Mouse (Mus musculus): ENCODE data around the gene Kdr. TPM values are rescaled to one million over a fixed set of nuclear protein-coding genes. Genes with fewer than 3 reads are reported as not detected.

The Kdr gene
- polyA plus RNA-seq, 1 experiment from 2014 or later = 46.4 TPM

DNA sequence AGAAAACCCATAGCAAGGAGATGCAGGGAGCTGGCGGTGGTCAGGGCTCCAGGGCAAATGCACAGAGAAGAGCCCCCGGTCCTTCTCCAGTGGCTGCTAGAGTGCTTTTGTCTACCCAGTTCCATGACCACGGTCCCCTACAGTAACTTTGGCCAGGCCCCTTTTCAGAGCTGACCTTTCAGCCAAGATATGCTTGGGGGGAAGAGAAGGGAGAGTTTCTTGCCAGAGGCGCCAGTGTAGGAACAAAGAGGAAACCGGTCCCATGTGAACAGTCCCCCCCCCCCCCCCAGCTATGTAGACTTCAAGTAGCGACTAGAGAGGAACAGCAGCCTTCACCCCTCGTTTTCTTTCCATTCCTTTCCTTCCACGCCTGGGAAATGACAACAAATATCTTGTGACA, 850 bp upstream of the Kdr start:
- H3K9me3 ChIP-seq (ENCODE audit: low read length) = no peaks in the 10 kb centered on the region
- peak overlapping the region; percentile 69 for H3K4me3 ChIP-seq (ENCODE audit: low read depth, low read length)
- H3K27ac ChIP-seq (ENCODE audit: low read length) = peak overlapping the region; percentile 87
- 6% methylated on average over 8 of the region's 8 CpGs for WGBS
- DNase-seq (ENCODE audit: low spot score) = peak; percentile 28
- no peak overlapping the region for H3K9ac ChIP-seq (replicated peaks; ENCODE audit: low read depth)
- H3K27me3 ChIP-seq (replicated peaks; ENCODE audit: insufficient read depth, low read length) = peaks cover 19% of the 10 kb centered on the region
- H3K36me3 ChIP-seq (ENCODE audit: insufficient read depth, low read length) = no peaks in the 10 kb centered on the region
- ATAC-seq = peak; percentile 4; the same call in 1 of the 2 replicates
- TF ChIP-seq CTCF (IDR thresholded peaks at IDR 0.05) (no peak), EP300 (IDR thresholded peaks at IDR 0.05) (no peak)
- peak overlapping the region; percentile 88 for H3K4me2 ChIP-seq (replicated peaks; ENCODE audit: low read depth, low read length)
- 0 out of 2 replicates have a peak, but pooled peaks cover 3% of the 10 kb centered on the region for H3K4me1 ChIP-seq (ENCODE audit: insufficient read depth, low read depth, low read length)

DNA sequence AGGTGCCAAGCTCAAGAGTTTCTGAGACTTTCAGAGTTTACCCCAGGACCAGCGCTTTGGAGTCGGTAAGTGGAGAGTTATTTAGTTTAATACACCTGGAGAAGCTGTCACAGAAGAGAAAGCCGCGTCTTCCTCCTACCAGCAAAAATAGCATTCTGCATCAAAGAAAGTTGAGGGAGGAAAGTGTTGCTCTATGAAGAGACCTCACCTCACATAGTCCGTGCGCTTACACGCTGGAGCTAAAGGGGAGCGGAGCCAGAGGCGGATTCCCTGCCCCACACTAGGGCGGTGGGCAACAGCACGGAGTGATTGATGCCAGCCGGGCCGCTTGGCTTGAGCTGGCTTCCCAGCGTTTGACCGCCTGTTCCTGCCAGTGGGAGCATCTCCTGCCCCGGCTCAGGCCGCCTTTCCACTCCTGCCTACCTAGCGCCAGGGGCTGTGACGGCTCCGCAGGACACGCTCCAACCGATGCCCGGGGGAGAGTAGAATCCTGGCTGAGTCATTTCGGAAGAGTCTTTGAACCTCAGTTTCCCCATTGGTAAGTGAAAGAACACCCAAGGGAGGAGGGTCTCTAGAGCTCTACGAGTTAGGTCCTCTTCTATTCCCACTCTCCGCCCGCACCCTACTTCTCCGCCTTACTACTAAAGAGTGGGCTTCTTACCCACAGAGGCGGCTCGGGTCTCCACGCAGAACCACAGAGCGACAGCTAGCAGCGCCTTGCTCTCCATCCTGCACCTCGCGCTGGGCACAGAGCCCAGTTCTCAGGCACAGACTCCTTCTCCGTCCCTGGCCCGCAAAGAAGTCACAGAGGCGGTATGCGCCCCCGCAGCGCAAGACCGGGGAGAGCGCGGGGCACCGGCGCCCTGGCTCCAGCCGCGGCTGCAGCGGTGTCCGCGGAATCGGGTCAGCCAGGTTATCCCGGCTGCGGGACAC, 551 bp downstream of the Kdr start:
- DNase-seq (ENCODE audit: low spot score) = no peak

DNA sequence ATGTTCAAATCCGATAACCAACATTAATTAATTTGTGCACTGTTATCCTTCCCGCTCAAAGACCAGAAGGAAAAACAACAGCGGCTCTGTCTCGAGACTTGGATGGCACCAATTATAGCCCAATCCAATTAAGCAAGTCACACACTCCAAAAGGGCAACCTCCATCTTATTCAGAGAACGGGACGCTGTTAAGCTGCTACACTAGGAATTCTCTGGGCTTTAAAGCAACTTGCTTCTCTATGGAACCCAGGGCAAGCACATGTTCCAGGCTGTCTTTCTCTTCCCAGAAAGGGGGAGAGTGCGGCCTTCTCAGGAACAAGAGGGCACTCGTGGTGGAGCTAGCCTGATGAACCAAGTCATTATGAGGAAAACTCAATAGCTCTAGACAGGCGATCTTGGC, 1.6 kb downstream of the Kdr start:
- peaks cover 19% of the 10 kb centered on the region for H3K27me3 ChIP-seq (replicated peaks; ENCODE audit: insufficient read depth, low read length)
- ATAC-seq = no peak
- H3K36me3 ChIP-seq (ENCODE audit: insufficient read depth, low read length) = no peaks in the 10 kb centered on the region
- no peaks in the 10 kb centered on the region for H3K9me3 ChIP-seq (ENCODE audit: low read length)
- peak overlapping the region; percentile 69 for H3K4me3 ChIP-seq (ENCODE audit: low read depth, low read length)
- peak overlapping the region; percentile 44; the same call in 1 of the 2 replicates for H3K4me2 ChIP-seq (replicated peaks; ENCODE audit: low read depth, low read length)
- WGBS = 46% methylated on average over 9 of the region's 9 CpGs
- DNase-seq (ENCODE audit: low spot score) = no peak
- peak overlapping the region; percentile 66 for H3K27ac ChIP-seq (ENCODE audit: low read length)
- peak overlapping the region; percentile 29 for H3K9ac ChIP-seq (replicated peaks; ENCODE audit: low read depth)
- H3K4me1 ChIP-seq (ENCODE audit: insufficient read depth, low read depth, low read length) = 0 out of 2 replicates have a peak, but pooled peaks cover 3% of the 10 kb centered on the region
- no peak for TF ChIP-seq CTCF (IDR thresholded peaks at IDR 0.05)
- no peak for TF ChIP-seq EP300 (IDR thresholded peaks at IDR 0.05)

More for the DNA sequence above, 551 bp downstream of the Kdr start:
- TF ChIP-seq EP300 (IDR thresholded peaks at IDR 0.05) (no peak), CTCF (IDR thresholded peaks at IDR 0.05) (no peak)
- ATAC-seq = peak; percentile 58
- Histone ChIP-seq H3K27ac (ENCODE audit: low read length) (peak overlapping the region; percentile 87), H3K9ac (replicated peaks; ENCODE audit: low read depth) (peak overlapping the region; percentile 76), H3K9me3 (ENCODE audit: low read length) (no peaks in the 10 kb centered on the region), H3K4me2 (replicated peaks; ENCODE audit: low read depth, low read length) (peak overlapping the region; percentile 88), H3K27me3 (replicated peaks; ENCODE audit: insufficient read depth, low read length) (peaks cover 19% of the 10 kb centered on the region), H3K4me1 (ENCODE audit: insufficient read depth, low read depth, low read length) (0 out of 2 replicates have a peak, but pooled peaks cover 3% of the 10 kb centered on the region), H3K4me3 (ENCODE audit: low read depth, low read length) (peak overlapping the region; percentile 69), H3K36me3 (ENCODE audit: insufficient read depth, low read length) (no peaks in the 10 kb centered on the region)
- WGBS = 3% methylated on average over 54 of the region's 54 CpGs

DNA sequence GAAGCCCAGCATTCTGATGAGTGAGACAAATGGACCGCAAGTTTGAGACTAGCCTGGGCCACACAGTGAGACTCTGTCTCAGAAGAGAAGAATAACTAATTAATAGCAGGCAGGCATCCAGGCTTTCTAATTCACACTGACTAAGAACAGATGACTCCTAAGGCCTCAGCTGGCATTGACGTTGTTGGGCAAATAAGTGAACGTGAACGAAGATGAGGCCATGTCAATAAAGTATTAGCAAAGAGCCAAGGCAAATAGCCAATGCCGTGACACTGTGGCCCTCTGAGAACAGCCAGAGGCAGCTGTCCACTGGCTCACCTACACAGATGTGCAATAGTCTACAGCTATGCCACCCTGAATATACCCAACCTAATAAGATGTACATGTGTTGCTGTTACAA, 2.9 kb downstream of the Kdr start:
- TF ChIP-seq EP300 (IDR thresholded peaks at IDR 0.05) (no peak), CTCF (IDR thresholded peaks at IDR 0.05) (no peak)
- H3K9ac ChIP-seq (replicated peaks; ENCODE audit: low read depth) = no peak overlapping the region; the same call in 1 of the 2 replicates
- no peaks in the 10 kb centered on the region for H3K9me3 ChIP-seq (ENCODE audit: low read length)
- H3K27ac ChIP-seq (ENCODE audit: low read length) = peak overlapping the region; percentile 59
- ATAC-seq = no peak
- H3K36me3 ChIP-seq (ENCODE audit: insufficient read depth, low read length) = no peaks in the 10 kb centered on the region
- peak overlapping the region; percentile 69 for H3K4me3 ChIP-seq (ENCODE audit: low read depth, low read length)
- no peak for DNase-seq (ENCODE audit: low spot score)
- WGBS = 46% methylated on average over 5 of the region's 5 CpGs
- peak overlapping the region; percentile 44 for H3K4me2 ChIP-seq (replicated peaks; ENCODE audit: low read depth, low read length)
- H3K4me1 ChIP-seq (ENCODE audit: insufficient read depth, low read depth, low read length) = 0 out of 2 replicates have a peak, but pooled peaks cover 3% of the 10 kb centered on the region
- H3K27me3 ChIP-seq (replicated peaks; ENCODE audit: insufficient read depth, low read length) = peaks cover 19% of the 10 kb centered on the region

DNA sequence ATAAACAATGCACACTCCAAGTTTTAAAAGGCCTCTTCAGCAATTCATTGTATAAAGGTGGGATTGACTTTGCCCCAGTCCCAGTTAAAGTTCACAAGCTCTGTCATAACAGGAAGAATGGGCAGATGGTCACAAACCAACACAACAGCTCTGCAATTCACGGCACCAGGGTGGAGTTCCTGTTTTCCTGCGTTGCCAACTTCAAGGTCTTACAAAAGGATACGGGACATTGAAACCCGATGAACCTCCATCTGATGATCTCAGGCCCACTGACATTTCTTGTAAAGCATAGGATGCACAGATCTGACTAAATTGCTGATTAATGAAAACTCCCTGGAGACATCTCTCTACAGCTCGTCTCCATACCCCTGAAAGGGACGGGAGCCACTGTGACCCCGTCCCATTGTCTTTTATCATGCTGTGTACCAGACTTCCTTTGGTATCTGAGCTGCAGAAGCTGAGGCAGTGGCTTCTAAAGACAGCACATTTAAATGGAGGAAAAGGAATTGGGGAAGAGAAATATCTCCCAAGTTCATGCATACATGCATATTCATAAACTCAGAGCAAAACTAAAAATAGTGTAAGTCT, 3.6 kb downstream of the Kdr start:
- H3K4me1 ChIP-seq (ENCODE audit: insufficient read depth, low read depth, low read length) = 0 out of 2 replicates have a peak, but pooled peaks cover 3% of the 10 kb centered on the region
- TF ChIP-seq CTCF (IDR thresholded peaks at IDR 0.05) = no peak
- TF ChIP-seq EP300 (IDR thresholded peaks at IDR 0.05) = peak; percentile 62
- no peak overlapping the region for H3K9ac ChIP-seq (replicated peaks; ENCODE audit: low read depth)
- DNase-seq (ENCODE audit: low spot score) = peak; percentile 63
- peak overlapping the region; percentile 69; the same call in 1 of the 2 replicates for H3K4me3 ChIP-seq (ENCODE audit: low read depth, low read length)
- H3K27ac ChIP-seq (ENCODE audit: low read length) = peak overlapping the region; percentile 59
- WGBS = 51% methylated on average over 7 of the region's 7 CpGs
- 0 out of 2 replicates have a peak, but pooled peaks cover 3% of the 10 kb centered on the region for H3K36me3 ChIP-seq (ENCODE audit: insufficient read depth, low read length)
- peak overlapping the region; percentile 44 for H3K4me2 ChIP-seq (replicated peaks; ENCODE audit: low read depth, low read length)
- peaks cover 19% of the 10 kb centered on the region for H3K27me3 ChIP-seq (replicated peaks; ENCODE audit: insufficient read depth, low read length)
- 0 out of 2 replicates have a peak, but pooled peaks have one; percentile 21 for ATAC-seq
- H3K9me3 ChIP-seq (ENCODE audit: low read length) = no peaks in the 10 kb centered on the region

DNA sequence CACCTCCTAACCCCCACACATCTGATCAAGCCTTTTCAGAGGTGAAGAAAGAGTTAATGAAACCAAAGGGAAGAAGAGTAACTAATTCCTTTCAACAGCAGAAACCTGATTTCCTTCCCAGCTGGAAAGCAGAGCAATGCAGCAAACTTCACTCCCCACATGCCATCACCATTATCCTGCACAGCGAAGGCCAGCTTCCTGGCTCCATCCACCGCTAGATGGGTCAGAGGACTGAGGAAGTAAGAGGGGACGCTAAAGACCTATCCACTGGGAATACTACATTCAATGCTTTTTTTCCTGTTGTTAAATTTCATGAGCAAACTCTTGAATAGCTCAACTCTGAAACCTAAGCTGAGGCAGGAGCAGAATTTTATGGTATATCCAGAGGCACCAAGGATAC, 8.4 kb downstream of the Kdr start:
- Histone ChIP-seq H3K9ac (replicated peaks; ENCODE audit: low read depth) (no peak overlapping the region), H3K27me3 (replicated peaks; ENCODE audit: insufficient read depth, low read length) (no peaks in the 10 kb centered on the region), H3K9me3 (ENCODE audit: low read length) (no peaks in the 10 kb centered on the region), H3K4me2 (replicated peaks; ENCODE audit: low read depth, low read length) (no peak overlapping the region), H3K36me3 (ENCODE audit: insufficient read depth, low read length) (0 out of 2 replicates have a peak, but pooled peaks cover 3% of the 10 kb centered on the region), H3K27ac (ENCODE audit: low read length) (no peak overlapping the region), H3K4me1 (ENCODE audit: insufficient read depth, low read depth, low read length) (no peaks in the 10 kb centered on the region), H3K4me3 (ENCODE audit: low read depth, low read length) (no peak overlapping the region)
- 23% methylated on average over 3 of the region's 3 CpGs for WGBS
- DNase-seq (ENCODE audit: low spot score) (no peak), ATAC-seq (no peak)
- no peak for TF ChIP-seq EP300 (IDR thresholded peaks at IDR 0.05)
- TF ChIP-seq CTCF (IDR thresholded peaks at IDR 0.05) = 0 out of 2 replicates have a peak, but pooled peaks have one; percentile 8
